Mouse (Mus musculus) midbrain, embryonic 15.5 days (tissue): ENCODE data around the gene Dctn1. TPM values are rescaled to one million over a fixed set of nuclear protein-coding genes. Genes with fewer than 3 reads are reported as not detected.

ENCODE experiments used
- ATAC-seq: fragments of 200-750 bp; cut with Nextera tagmentation; replicated peaks from 2 replicates; pipeline ENCODE4 v1.8.0; 2017; ENCODE audit warnings: moderate TSS enrichment
- H3K27ac ChIP-seq: fragments of 300-500 bp; sonication (generic); 2 replicates; pipeline ENCODE4 v1.5.1; 2015; ENCODE audit warnings: mild to moderate bottlenecking, inconsistent platforms
- H3K27me3 ChIP-seq: fragments of 300-500 bp; sonication (generic); replicated peaks from 2 replicates; pipeline ENCODE4 v1.6.1; 2015; ENCODE audit warnings: inconsistent platforms
- H3K36me3 ChIP-seq: fragments of 300-500 bp; sonication (generic); replicated peaks from 2 replicates; pipeline ENCODE4 v1.6.1; 2015; ENCODE audit warnings: inconsistent platforms
- H3K4me1 ChIP-seq: fragments of 300-500 bp; sonication (generic); 2 replicates; pipeline ENCODE4 v1.6.1; 2015; ENCODE audit warnings: inconsistent platforms
- H3K4me2 ChIP-seq: fragments of 300-500 bp; sonication (generic); 2 replicates; pipeline ENCODE4 v1.6.1; 2015; ENCODE audit warnings: inconsistent platforms, mild to moderate bottlenecking, moderate library complexity
- H3K4me3 ChIP-seq: fragments of 300-500 bp; sonication (generic); 2 replicates; pipeline ENCODE4 v1.5.1; 2015; ENCODE audit warnings: mild to moderate bottlenecking, inconsistent platforms
- H3K9ac ChIP-seq: fragments of 300-500 bp; sonication (generic); 2 replicates; pipeline ENCODE4 v1.6.1; 2015; ENCODE audit warnings: mild to moderate bottlenecking, inconsistent platforms
- H3K9me3 ChIP-seq: fragments of 300-500 bp; sonication (generic); 2 replicates; pipeline ENCODE4 v1.6.1; 2016; ENCODE audit warnings: inconsistent platforms
- WGBS: fragments of 180-500 bp; shearing (Covaris S2); methylation state at CpG from one replicate; pipeline ENCODE4 v1.1.7; 2015; ENCODE audit warnings: mixed read lengths; 5-methylcytosine and 5-hydroxymethylcytosine counted together
- polyA plus RNA-seq: library from polyadenylated mRNA; unstranded; fragments of >200 nt; fragmentation: Nextera tagmentation; extraction: Ambion mirVana; gene quantifications from 2 replicates; pipeline ENCODE4 v1.2.1, GENCODE M21; 2015

Dctn1 gene
- polyA plus RNA-seq, 1 experiment from 2014 or later = 162 TPM

- no peak for ATAC-seq
- Histone ChIP-seq H3K4me3 (no peak overlapping the region), H3K27ac (no peak overlapping the region), H3K36me3 (no peaks in the 10 kb centered on the region), H3K9me3 (no peaks in the 10 kb centered on the region), H3K4me2 (no peak overlapping the region), H3K4me1 (no peaks in the 10 kb centered on the region; the same call in 1 of the 2 replicates), H3K27me3 (no peaks in the 10 kb centered on the region), H3K9ac (no peak overlapping the region)
- 80% methylated on average over 2 of the region's 2 CpGs for WGBS
Measured at GRCm38 (mm10) chr6:83208050-83208400, 42.3 kb downstream of the Dctn1 start.

GRCm38 (mm10) chr6:83210495-83210894 lies 44.8 kb downstream of the Dctn1 start:
- H3K36me3 ChIP-seq = no peaks in the 10 kb centered on the region
- no peak overlapping the region for H3K9ac ChIP-seq
- no peak overlapping the region for H3K4me2 ChIP-seq
- no peak overlapping the region for H3K4me3 ChIP-seq
- WGBS = 30% methylated on average over 2 of the region's 2 CpGs
- H3K27me3 ChIP-seq = no peaks in the 10 kb centered on the region
- H3K9me3 ChIP-seq = no peaks in the 10 kb centered on the region
- no peak overlapping the region for H3K27ac ChIP-seq
- ATAC-seq = no peak
- H3K4me1 ChIP-seq = peaks cover 2% of the 10 kb centered on the region

GRCm38 (mm10) chr6:83211526-83211925 lies 45.8 kb downstream of the Dctn1 start:
- no peak overlapping the region for H3K4me2 ChIP-seq
- H3K4me1 ChIP-seq = peaks cover 3% of the 10 kb centered on the region
- no peak overlapping the region for H3K27ac ChIP-seq
- H3K9ac ChIP-seq = no peak overlapping the region
- no peak for ATAC-seq
- no peaks in the 10 kb centered on the region for H3K36me3 ChIP-seq
- H3K9me3 ChIP-seq = no peaks in the 10 kb centered on the region
- H3K4me3 ChIP-seq = no peak overlapping the region
- no peaks in the 10 kb centered on the region for H3K27me3 ChIP-seq
- 26% methylated on average over 5 of the region's 5 CpGs for WGBS

- peak overlapping the region; percentile 32; the same call in 1 of the 2 replicates for H3K27ac ChIP-seq
- H3K9me3 ChIP-seq = no peaks in the 10 kb centered on the region
- 16% methylated on average over 7 of the region's 7 CpGs for WGBS
- H3K9ac ChIP-seq = no peak overlapping the region
- no peak overlapping the region for H3K4me3 ChIP-seq
- no peaks in the 10 kb centered on the region for H3K27me3 ChIP-seq
- no peaks in the 10 kb centered on the region for H3K36me3 ChIP-seq
- ATAC-seq = peak; percentile 93
- H3K4me1 ChIP-seq = peaks cover 3% of the 10 kb centered on the region
- H3K4me2 ChIP-seq = no peak overlapping the region
Measured at GRCm38 (mm10) chr6:83215002-83215666, 49.4 kb downstream of the Dctn1 start.

- Histone ChIP-seq H3K9ac (no peak within 1 kb of the TSS), H3K36me3 (no peaks in the 10 kb centered on the region), H3K4me1 (peaks cover 3% of the 10 kb centered on the region), H3K4me3 (no peak within 1 kb of the TSS), H3K27ac (no peak within 1 kb of the TSS), H3K9me3 (no peaks in the 10 kb centered on the region), H3K4me2 (no peak within 1 kb of the TSS), H3K27me3 (no peaks in the 10 kb centered on the region)
- WGBS = 81% methylated on average over 3 of the region's 3 CpGs
- ATAC-seq = no peak
Measured at GRCm38 (mm10) chr6:83219814-83220213, 54.1 kb downstream of the Dctn1 start, which contains the start of gene Slc4a5. Gene Slc4a5 (plus strand): TSS chr6:83219828.

GRCm38 (mm10) chr6:83231486-83231885 lies 65.8 kb downstream of the Dctn1 start:
- H3K4me2 ChIP-seq = no peak overlapping the region
- H3K4me3 ChIP-seq = no peak overlapping the region
- WGBS = 38% methylated on average over 2 of the region's 2 CpGs
- H3K36me3 ChIP-seq = no peaks in the 10 kb centered on the region
- H3K27me3 ChIP-seq = peaks cover 11% of the 10 kb centered on the region; the same call in 1 of the 2 replicates
- H3K4me1 ChIP-seq = peaks cover 8% of the 10 kb centered on the region; the same call in 1 of the 2 replicates
- ATAC-seq = no peak
- no peaks in the 10 kb centered on the region for H3K9me3 ChIP-seq
- H3K27ac ChIP-seq = no peak overlapping the region
- no peak overlapping the region for H3K9ac ChIP-seq

GRCm38 (mm10) chr6:83233306-83233705 lies 67.6 kb downstream of the Dctn1 start:
- Histone ChIP-seq H3K4me1 (peaks cover 11% of the 10 kb centered on the region; the same call in 1 of the 2 replicates), H3K27ac (no peak overlapping the region), H3K36me3 (no peaks in the 10 kb centered on the region), H3K4me3 (no peak overlapping the region), H3K9ac (no peak overlapping the region), H3K9me3 (no peaks in the 10 kb centered on the region), H3K27me3 (peaks cover 11% of the 10 kb centered on the region; the same call in 1 of the 2 replicates), H3K4me2 (no peak overlapping the region)
- WGBS = 85% methylated on average over 4 of the region's 4 CpGs
- ATAC-seq = no peak

- peaks cover 11% of the 10 kb centered on the region; the same call in 1 of the 2 replicates for H3K4me1 ChIP-seq
- no peak overlapping the region for H3K27ac ChIP-seq
- H3K4me2 ChIP-seq = peak overlapping the region; percentile 8
- H3K9ac ChIP-seq = no peak overlapping the region
- no peaks in the 10 kb centered on the region for H3K9me3 ChIP-seq
- H3K36me3 ChIP-seq = no peaks in the 10 kb centered on the region
- H3K4me3 ChIP-seq = no peak overlapping the region
- H3K27me3 ChIP-seq = peaks cover 15% of the 10 kb centered on the region; the same call in 1 of the 2 replicates
- no peak for ATAC-seq
- WGBS = 2% methylated on average over 14 of the region's 14 CpGs
Measured at GRCm38 (mm10) chr6:83234280-83234741, 68.6 kb downstream of the Dctn1 start.

GRCm38 (mm10) chr6:83237123-83237522 lies 71.4 kb downstream of the Dctn1 start:
- WGBS = 0% methylated on average over 9 of the region's 9 CpGs
- H3K9me3 ChIP-seq = no peaks in the 10 kb centered on the region
- no peak overlapping the region for H3K9ac ChIP-seq
- ATAC-seq = no peak
- H3K27ac ChIP-seq = no peak overlapping the region
- peak overlapping the region; percentile 25 for H3K4me2 ChIP-seq
- peaks cover 11% of the 10 kb centered on the region; the same call in 1 of the 2 replicates for H3K4me1 ChIP-seq
- H3K36me3 ChIP-seq = no peaks in the 10 kb centered on the region
- H3K4me3 ChIP-seq = peak overlapping the region; percentile 2; the same call in 1 of the 2 replicates
- H3K27me3 ChIP-seq = peaks cover 21% of the 10 kb centered on the region

GRCm38 (mm10) chr6:83244422-83245061 lies 78.8 kb downstream of the Dctn1 start:
- 23% methylated on average over 10 of the region's 10 CpGs for WGBS
- no peak overlapping the region for H3K4me2 ChIP-seq
- H3K4me1 ChIP-seq = peaks cover 6% of the 10 kb centered on the region; the same call in 1 of the 2 replicates
- H3K9me3 ChIP-seq = no peaks in the 10 kb centered on the region
- peaks cover 7% of the 10 kb centered on the region for H3K27me3 ChIP-seq
- no peak for ATAC-seq
- no peak overlapping the region for H3K9ac ChIP-seq
- no peaks in the 10 kb centered on the region for H3K36me3 ChIP-seq
- H3K4me3 ChIP-seq = no peak overlapping the region
- no peak overlapping the region for H3K27ac ChIP-seq

- no peaks in the 10 kb centered on the region for H3K9me3 ChIP-seq
- ATAC-seq = no peak
- 76% methylated on average over 6 of the region's 6 CpGs for WGBS
- peaks cover 7% of the 10 kb centered on the region for H3K27me3 ChIP-seq
- peaks cover 6% of the 10 kb centered on the region; the same call in 1 of the 2 replicates for H3K4me1 ChIP-seq
- H3K9ac ChIP-seq = no peak overlapping the region
- H3K27ac ChIP-seq = no peak overlapping the region
- no peaks in the 10 kb centered on the region for H3K36me3 ChIP-seq
- no peak overlapping the region for H3K4me2 ChIP-seq
- H3K4me3 ChIP-seq = no peak overlapping the region
Measured at GRCm38 (mm10) chr6:83245134-83245533, 79.4 kb downstream of the Dctn1 start.

GRCm38 (mm10) chr6:83245997-83246396 lies 80.3 kb downstream of the Dctn1 start:
- H3K4me3 ChIP-seq = no peak overlapping the region
- peaks cover 6% of the 10 kb centered on the region; the same call in 1 of the 2 replicates for H3K4me1 ChIP-seq
- H3K4me2 ChIP-seq = no peak overlapping the region
- no peak overlapping the region for H3K27ac ChIP-seq
- no peak for ATAC-seq
- 91% methylated on average over 1 of the region's 1 CpGs for WGBS
- no peaks in the 10 kb centered on the region for H3K36me3 ChIP-seq
- no peaks in the 10 kb centered on the region for H3K9me3 ChIP-seq
- H3K27me3 ChIP-seq = peaks cover 2% of the 10 kb centered on the region; the same call in 1 of the 2 replicates
- H3K9ac ChIP-seq = no peak overlapping the region
